Mouse (Mus musculus): ENCODE results near the gene Tbx15. TPM values are rescaled to one million over a fixed set of nuclear protein-coding genes. Genes with fewer than 3 reads are reported as not detected.
A peak's percentile ranks its signal among the peaks of the same experiment; 100 is the strongest.

The Tbx15 gene
- polyA plus RNA-seq, 1 experiment from 2014 or later, result 0.36 TPM

DNA sequence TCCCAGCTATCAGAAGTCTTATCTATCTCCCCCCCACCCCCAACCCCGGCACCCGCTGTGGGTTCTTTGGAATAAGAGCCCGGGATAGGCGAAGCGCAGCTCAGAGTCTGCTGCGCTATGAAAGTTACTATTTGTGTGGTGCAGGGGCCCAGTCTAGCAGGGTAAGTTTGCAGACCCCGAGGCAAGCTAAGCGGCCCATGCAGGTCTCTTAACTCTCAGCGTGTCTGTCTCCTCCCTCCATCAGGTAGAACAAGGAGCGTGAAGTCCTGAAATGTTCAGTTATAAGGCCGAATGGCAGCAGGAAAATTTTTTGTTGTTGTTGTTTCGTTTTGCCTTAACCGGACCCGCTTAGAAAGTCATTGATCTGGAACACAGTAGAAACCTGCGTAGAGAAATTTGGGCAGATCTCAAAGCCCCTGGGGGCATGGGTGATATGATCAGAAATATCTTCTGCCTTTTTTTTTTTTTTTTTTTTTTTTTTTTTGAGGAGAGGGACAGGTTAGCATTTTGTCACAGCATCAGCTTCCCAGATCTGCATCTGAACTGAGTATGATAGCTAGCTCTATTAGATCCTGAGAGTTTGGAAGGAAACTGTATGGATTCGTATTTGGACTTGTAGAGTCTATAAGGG lies 12.4 kb downstream of the Tbx15 start:
- Histone ChIP-seq H3K4me2 (peak overlapping the region; percentile 84; the same call in 1 of the 2 replicates), H3K36me3 (no peaks in the 10 kb centered on the region), H3K9me3 (replicated peaks) (no peaks in the 10 kb centered on the region), H3K27ac (no peak overlapping the region), H3K4me1 (peaks cover 19% of the 10 kb centered on the region), H3K4me3 (replicated peaks) (no peak overlapping the region; the same call in 1 of the 2 replicates), H3K27me3 (peaks cover 100% of the 10 kb centered on the region), H3K9ac (no peak overlapping the region)
- 2% methylated on average over 16 of the region's 16 CpGs for WGBS
- no peak for ATAC-seq (replicated peaks; ENCODE audit: low FRiP score)

DNA sequence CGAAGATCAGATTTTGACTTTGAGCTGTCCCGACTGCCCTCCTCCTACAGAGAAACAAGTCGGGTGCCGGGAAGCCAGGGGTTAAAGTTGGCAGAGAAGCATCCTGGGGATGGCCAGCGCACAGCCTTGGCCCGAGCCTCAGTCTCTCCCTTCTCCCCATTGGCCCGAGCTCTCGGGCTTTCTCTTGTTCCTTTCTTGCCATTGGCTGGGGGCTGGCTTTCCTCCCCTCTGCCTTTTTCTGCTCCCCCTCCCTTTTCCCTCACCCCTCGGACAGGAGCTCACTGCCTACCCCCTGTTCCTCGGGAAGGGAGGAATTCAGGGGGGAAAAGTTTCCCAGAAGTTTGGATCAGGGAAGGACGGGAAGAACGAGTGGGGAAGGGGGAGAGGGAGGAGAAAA lies 12.9 kb downstream of the Tbx15 start:
- WGBS, result under 1% methylated on average over 12 of the region's 12 CpGs
- Histone ChIP-seq H3K9me3 (replicated peaks) (no peaks in the 10 kb centered on the region), H3K9ac (no peak overlapping the region), H3K27me3 (peaks cover 100% of the 10 kb centered on the region), H3K36me3 (no peaks in the 10 kb centered on the region), H3K4me1 (peaks cover 19% of the 10 kb centered on the region), H3K4me3 (replicated peaks) (peak overlapping the region; percentile 47), H3K27ac (no peak overlapping the region), H3K4me2 (peak overlapping the region; percentile 84)
- ATAC-seq (replicated peaks; ENCODE audit: low FRiP score), result 0 out of 2 replicates have a peak, but pooled peaks have one; percentile 31

DNA sequence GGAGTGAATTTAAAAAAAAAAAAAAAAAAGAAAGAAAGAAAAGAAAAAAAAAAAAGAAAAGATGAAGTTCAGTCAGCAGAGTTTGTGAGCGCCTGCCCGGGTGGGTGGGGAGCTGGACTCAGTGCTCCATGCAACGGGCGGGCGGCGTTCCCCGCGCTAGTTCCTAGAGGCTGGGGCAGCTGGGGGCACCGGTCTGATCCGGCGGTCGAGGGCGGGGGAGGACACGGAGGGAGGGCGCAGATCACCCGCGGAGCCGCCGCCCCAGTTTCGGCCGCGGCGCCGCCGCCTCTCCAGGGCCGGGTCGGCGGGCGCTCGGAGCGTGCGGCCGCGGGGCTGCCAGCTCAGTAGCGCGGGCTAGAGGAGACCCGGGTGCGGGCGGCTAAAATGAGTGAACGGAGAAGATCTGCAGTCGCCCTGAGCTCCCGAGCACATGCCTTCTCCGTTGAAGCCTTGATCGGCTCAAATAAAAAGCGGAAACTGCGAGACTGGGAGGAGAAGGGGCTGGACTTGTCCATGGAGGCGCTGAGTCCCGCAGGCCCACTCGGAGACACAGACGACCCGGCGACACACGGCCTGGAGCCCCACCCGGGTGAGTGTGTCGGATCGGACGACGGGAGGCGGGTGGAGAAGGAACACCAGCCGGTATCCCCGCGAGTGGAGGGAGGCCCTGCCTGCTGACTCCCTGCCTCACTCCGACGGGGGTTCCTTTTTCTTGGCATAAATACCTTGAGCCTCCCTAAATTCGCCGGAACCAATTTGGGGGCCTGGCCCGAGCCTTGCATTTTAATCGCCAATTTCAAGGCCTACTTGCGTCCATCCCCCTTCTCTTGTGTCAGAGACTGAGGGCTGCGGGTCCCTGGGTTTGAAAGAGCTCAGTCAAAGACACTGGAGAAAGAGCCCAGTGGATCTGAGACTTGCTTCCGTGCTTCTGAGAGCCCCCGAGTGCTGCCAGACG lies 13.6 kb downstream of the Tbx15 start:
- Histone ChIP-seq H3K9me3 (replicated peaks) (no peaks in the 10 kb centered on the region), H3K4me1 (peaks cover 19% of the 10 kb centered on the region), H3K27me3 (peaks cover 100% of the 10 kb centered on the region), H3K27ac (no peak overlapping the region), H3K4me3 (replicated peaks) (peak overlapping the region; percentile 47), H3K4me2 (peak overlapping the region; percentile 84), H3K9ac (peak overlapping the region; percentile 1; the same call in 1 of the 2 replicates), H3K36me3 (no peaks in the 10 kb centered on the region)
- WGBS, result under 1% methylated on average over 62 of the region's 73 CpGs
- ATAC-seq (replicated peaks; ENCODE audit: low FRiP score), result 0 out of 2 replicates have a peak, but pooled peaks have one; percentile 41

DNA sequence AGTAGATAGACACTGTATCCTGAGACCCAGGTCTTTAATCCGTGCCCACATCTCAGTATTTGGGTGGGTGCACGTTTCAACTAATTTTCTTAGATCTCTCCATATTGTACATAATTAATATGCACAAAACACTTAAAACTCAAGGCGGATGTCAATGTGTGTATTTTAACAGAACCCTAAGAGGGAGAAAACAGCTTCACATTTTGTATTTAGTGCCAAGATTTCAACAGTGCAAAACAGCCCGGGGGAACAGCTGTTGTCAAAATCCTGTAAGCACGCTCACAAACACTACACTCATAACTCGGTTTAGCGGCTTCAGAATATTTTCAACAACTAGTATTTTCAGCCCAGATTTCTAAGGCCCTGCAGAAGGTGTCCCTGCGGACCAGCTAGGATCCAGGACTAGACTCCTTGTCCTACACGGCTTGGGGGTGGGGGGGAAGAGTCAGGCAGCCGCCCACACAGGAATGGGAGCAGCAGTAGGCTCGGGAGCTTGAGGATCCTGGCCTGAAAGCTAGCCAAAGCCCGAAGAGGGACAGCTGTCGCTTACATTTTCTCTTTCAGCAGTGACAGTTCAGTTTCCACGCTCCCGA lies 14.5 kb downstream of the Tbx15 start:
- Histone ChIP-seq H3K36me3 (no peaks in the 10 kb centered on the region), H3K27ac (no peak overlapping the region), H3K4me2 (no peak overlapping the region), H3K4me3 (replicated peaks) (no peak overlapping the region; the same call in 1 of the 2 replicates), H3K4me1 (peaks cover 19% of the 10 kb centered on the region), H3K27me3 (peaks cover 100% of the 10 kb centered on the region), H3K9me3 (replicated peaks) (no peaks in the 10 kb centered on the region), H3K9ac (no peak overlapping the region)
- 1% methylated on average over 15 of the region's 15 CpGs for WGBS
- ATAC-seq (replicated peaks; ENCODE audit: low FRiP score), result no peak

DNA sequence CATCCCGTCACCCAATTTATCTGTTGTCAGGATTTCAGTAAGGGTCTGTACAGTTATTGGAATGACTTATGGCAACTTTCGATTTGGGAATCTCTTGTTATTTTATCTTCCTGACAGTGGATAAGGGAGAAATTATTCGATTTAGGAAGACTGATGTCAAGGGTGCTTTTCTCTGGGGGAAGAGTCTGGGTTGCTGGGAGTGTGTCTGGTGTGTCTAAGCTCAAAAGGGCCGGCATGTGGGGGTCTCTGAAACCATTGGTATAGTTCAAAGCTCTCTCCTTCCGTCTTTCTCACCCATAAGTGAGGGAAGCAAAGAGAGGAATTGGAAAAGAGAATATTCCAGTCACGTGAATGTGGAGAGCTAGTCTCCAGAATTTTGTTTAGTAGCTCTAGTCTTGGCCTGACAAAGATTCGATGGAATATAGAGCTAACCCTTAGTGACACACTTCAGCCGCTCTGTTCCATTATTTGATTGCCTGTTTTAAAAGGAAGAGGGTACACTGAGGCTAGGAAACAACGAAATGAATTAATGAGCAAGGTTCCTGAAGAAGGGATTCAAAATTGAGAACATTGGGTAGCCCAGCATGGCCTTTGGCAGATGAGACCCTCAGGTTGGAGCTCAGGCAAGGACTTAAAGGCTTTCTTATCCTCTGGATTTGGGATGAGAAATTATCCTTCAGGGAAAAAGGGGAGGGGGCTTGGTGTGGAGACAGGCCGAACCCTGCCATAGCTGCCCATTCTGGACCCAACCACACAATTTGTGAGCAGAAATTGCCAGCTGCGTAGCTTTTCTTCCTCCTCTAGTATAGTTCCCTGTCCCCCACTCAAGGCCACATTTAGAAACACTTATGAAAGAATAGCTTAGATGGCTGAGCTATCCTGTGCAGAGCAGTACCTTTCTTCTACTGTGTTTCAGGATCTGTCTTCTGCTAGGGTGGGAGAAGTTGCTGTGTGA lies 15.5 kb downstream of the Tbx15 start:
- peaks cover 97% of the 10 kb centered on the region for H3K27me3 ChIP-seq

DNA sequence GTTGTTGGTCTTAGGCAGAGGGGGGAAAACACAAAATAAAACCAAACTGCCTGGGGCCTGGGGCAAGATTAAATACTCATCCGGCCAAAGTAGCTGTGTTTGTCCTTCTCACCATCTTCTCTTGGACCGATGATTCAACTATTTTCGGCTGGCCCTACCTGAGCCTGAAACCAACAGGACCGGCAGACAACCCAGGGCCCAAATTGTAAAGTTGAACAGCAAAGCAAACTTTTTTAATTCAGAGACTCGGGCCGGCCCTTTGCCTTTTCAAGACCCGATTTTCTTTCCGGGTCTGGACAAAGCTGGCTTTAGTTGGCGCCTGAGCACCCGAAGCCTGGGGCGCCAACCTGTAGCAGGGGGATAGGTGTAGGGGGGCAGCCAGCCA lies 16.2 kb downstream of the Tbx15 start:
- WGBS, result 5% methylated on average over 11 of the region's 11 CpGs
- Histone ChIP-seq H3K9me3 (replicated peaks) (no peaks in the 10 kb centered on the region), H3K36me3 (no peaks in the 10 kb centered on the region), H3K27me3 (peaks cover 97% of the 10 kb centered on the region), H3K4me3 (replicated peaks) (no peak overlapping the region), H3K9ac (no peak overlapping the region), H3K4me2 (no peak overlapping the region), H3K4me1 (peaks cover 19% of the 10 kb centered on the region), H3K27ac (no peak overlapping the region)
- ATAC-seq (replicated peaks; ENCODE audit: low FRiP score), result 0 out of 2 replicates have a peak, but pooled peaks have one; percentile 3

More for the DNA sequence above, 15.5 kb downstream of the Tbx15 start:
- ATAC-seq (replicated peaks; ENCODE audit: low FRiP score), result no peak
- Histone ChIP-seq H3K27ac (no peak overlapping the region), H3K4me1 (peaks cover 19% of the 10 kb centered on the region), H3K4me3 (replicated peaks) (no peak overlapping the region), H3K4me2 (no peak overlapping the region), H3K9ac (no peak overlapping the region), H3K9me3 (replicated peaks) (no peaks in the 10 kb centered on the region), H3K36me3 (no peaks in the 10 kb centered on the region)
- WGBS, result 3% methylated on average over 11 of the region's 11 CpGs

DNA sequence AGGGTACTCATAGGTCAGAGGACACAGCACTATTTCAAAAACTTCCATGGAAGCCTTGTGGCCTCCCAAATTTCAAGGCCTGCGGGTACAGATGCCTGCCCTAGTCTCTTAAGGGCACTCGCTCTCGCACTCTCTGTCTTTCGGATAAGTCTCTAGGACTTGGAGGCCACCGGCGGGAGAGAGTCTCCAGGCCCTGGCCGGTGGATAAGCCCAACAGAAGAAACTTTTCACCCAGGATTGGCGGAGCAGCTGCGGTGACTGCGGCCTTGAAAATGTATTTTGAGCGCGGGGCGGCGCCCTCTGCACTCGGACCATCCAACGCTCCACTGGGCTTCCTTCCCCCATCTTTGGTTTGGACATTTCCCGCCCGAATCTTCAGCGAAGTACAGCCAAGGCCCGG lies 16.6 kb downstream of the Tbx15 start:
- Histone ChIP-seq H3K27me3 (peaks cover 97% of the 10 kb centered on the region), H3K36me3 (no peaks in the 10 kb centered on the region), H3K27ac (no peak overlapping the region), H3K4me3 (replicated peaks) (no peak overlapping the region), H3K9ac (no peak overlapping the region), H3K4me2 (no peak overlapping the region), H3K9me3 (replicated peaks) (no peaks in the 10 kb centered on the region), H3K4me1 (peaks cover 19% of the 10 kb centered on the region)
- WGBS, result 2% methylated on average over 20 of the region's 20 CpGs
- peak; percentile 9 for ATAC-seq (replicated peaks; ENCODE audit: low FRiP score)

DNA sequence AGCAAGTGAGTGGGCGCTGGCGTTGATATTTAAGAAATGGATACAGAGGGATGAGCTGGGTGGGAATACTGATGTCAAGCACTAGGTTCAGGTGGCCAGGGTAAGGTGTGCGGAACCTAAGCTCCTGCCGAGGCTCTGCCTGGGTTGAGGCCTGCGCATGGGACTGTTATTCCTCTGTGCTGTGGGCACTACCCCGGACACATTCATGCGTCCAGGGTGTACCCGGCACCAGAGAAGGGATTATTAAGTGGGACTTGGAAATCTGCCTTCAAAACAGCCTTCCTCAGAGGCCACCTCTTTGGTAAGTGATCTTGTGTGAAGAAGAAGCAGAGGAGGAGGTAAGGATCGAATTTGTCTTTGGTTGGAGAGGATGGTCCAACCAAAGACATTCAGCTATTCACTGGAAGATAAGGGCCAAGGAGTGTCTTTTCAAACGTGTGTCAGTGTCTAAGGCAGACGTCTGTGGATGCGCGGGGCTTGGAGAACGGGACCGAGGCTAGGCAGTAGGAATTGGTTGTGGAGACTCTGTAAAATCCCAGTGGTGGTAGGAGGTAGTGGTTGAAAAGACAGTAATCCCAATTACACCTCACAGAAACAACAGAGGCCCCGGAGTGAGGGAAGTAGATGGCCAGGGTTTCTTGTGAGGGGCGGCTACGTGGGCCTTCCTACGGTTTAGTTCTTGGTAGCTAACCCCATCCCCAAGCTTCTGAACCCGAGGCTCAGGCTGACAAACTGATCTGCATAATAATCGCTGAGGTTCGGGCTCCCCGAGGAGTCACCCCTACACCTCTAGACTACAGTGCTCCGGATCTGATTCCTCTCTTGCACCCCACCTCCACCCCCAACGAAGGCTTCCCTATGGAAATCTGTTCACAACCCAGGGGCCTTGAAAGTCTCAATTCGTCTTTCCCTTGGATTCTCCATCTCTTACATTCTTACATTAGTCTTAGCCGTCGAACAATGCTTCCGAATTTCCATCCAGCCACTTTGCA lies 17.7 kb downstream of the Tbx15 start:
- Histone ChIP-seq H3K36me3 (no peaks in the 10 kb centered on the region), H3K4me1 (peaks cover 19% of the 10 kb centered on the region), H3K4me3 (replicated peaks) (no peak overlapping the region), H3K4me2 (no peak overlapping the region), H3K27ac (no peak overlapping the region), H3K27me3 (peaks cover 97% of the 10 kb centered on the region), H3K9ac (no peak overlapping the region), H3K9me3 (replicated peaks) (no peaks in the 10 kb centered on the region)
- WGBS, result 3% methylated on average over 29 of the region's 29 CpGs
- ATAC-seq (replicated peaks; ENCODE audit: low FRiP score), result no peak

DNA sequence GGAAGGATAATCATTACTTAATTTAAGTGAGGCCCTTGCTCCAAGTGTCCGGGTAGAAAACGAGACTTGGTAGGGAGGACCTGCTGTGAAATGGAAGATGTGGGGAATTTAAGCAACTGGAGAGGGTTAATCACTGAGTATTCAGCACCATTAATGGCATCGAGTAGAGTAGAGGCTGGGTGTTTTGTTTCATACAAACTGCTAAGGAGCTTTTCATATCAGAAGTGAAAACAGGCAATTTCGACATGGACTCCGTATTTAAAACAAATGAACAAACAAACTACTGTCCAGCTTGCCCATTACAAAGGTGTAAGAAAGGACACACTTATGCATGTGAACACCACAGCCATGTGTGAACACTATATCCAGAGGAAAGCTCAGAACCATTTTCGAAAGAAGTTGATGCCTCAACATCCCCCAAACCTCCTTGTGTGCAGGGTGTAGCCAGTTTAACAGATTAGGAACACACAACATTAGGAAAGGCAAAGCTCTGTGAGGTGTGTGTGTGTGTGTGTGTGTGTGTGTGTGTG lies 19.6 kb downstream of the Tbx15 start:
- Histone ChIP-seq H3K4me2 (no peak overlapping the region), H3K9me3 (replicated peaks) (no peaks in the 10 kb centered on the region), H3K4me3 (replicated peaks) (no peak overlapping the region), H3K27me3 (peaks cover 96% of the 10 kb centered on the region), H3K9ac (no peak overlapping the region), H3K4me1 (peaks cover 7% of the 10 kb centered on the region; the same call in 1 of the 2 replicates), H3K27ac (no peak overlapping the region), H3K36me3 (no peaks in the 10 kb centered on the region)
- ATAC-seq (replicated peaks; ENCODE audit: low FRiP score), result no peak
- 7% methylated on average over 6 of the region's 6 CpGs for WGBS

DNA sequence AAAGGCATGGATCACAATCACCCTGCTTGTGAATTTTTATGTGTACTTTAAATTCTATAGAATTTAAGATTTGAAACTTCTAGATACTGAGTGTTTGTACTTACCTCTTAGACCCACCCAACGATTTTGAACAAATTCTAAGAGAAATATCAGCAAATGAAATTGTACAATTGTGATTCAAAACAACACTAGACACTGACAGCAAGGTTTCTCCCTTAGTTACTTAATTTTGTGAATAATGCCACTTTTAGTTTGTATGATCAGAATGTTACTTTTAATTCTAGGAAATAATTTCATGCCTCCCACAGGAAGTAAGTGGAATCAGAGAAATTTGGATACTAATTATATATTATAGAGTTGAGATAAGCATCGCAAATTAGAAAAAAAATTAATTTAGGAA lies 20.2 kb downstream of the Tbx15 start:
- no peak overlapping the region for H3K27ac ChIP-seq
- H3K4me3 ChIP-seq (replicated peaks), result no peak overlapping the region
- 40% methylated on average over 2 of the region's 2 CpGs for WGBS
- no peaks in the 10 kb centered on the region for H3K9me3 ChIP-seq (replicated peaks)
- H3K4me1 ChIP-seq, result peaks cover 7% of the 10 kb centered on the region; the same call in 1 of the 2 replicates
- no peak overlapping the region for H3K9ac ChIP-seq
- peaks cover 96% of the 10 kb centered on the region for H3K27me3 ChIP-seq
- ATAC-seq (replicated peaks; ENCODE audit: low FRiP score), result no peak
- H3K36me3 ChIP-seq, result no peaks in the 10 kb centered on the region
- no peak overlapping the region for H3K4me2 ChIP-seq
